Mouse (Mus musculus) heart, postnatal 0 days (tissue): Measurements from ENCODE around the gene March1.

Experiments
- CTCF ChIP-seq: IDR thresholded peaks from 2 replicates; pipeline ENCODE4 v1.5.1; 2016; ENCODE audit warnings: antibody characterized with exemption, control low read depth, low read depth
- EP300 ChIP-seq: IDR thresholded peaks from 2 replicates; pipeline ENCODE4 v1.6.1; 2016; ENCODE audit warnings: antibody characterized with exemption, low read depth

GRCm38 (mm10) chr8:66219974-66220373 lies 602.3 kb downstream of the March1 start:
- TF ChIP-seq CTCF (no peak), EP300 (no peak)
